7 mouse cellular contexts compared by ENCODE assay signal in genomic region chr9:44336513-44336912, GRCm38 (mm10). TPM values are rescaled to one million over a fixed set of nuclear protein-coding genes. Genes with fewer than 3 reads are reported as not detected.
DNase-seq lines count a peak whose midpoint lies in the region; ATAC-seq and TF ChIP-seq lines count a peak whose summit lies in the region.
"Not testable (repeated sequence)": the region's sequence is repeated elsewhere in the genome, so short reads cannot be mapped to it uniquely, and the experiment has no call there.

No protein-coding gene starts in this region.

- WGBS in forebrain, embryonic 12.5 days: 25% methylated on average over 4 of the region's 4 CpGs
- WGBS in heart, postnatal 0 days: 31% methylated on average over 4 of the region's 4 CpGs
- WGBS in kidney, embryonic 14.5 days: 25% methylated on average over 4 of the region's 4 CpGs
- 39% methylated on average over 4 of the region's 4 CpGs for WGBS in liver, embryonic 11.5 days
- 46% methylated on average over 4 of the region's 4 CpGs for WGBS in midbrain, embryonic 10.5 days
- WGBS in neural tube, embryonic 15.5 days: 34% methylated on average over 4 of the region's 4 CpGs

- peak overlapping the region; percentile 100 for H3K9ac ChIP-seq in forebrain, embryonic 12.5 days
- H3K9ac ChIP-seq in heart, postnatal 0 days (replicated peaks; ENCODE audit: low read depth, low read length): peak overlapping the region; percentile 46
- H3K9ac ChIP-seq in kidney, embryonic 14.5 days (ENCODE audit: low read depth, low read length): peak overlapping the region; percentile 90
- peak overlapping the region; percentile 51 for H3K9ac ChIP-seq in liver, embryonic 11.5 days (ENCODE audit: low read depth, low read length)
- H3K9ac ChIP-seq in neural tube, embryonic 15.5 days (replicated peaks): peak overlapping the region; percentile 32

- TF ChIP-seq CTCF in heart, postnatal 0 days (IDR thresholded peaks at IDR 0.05; ENCODE audit: low read depth): not testable (repeated sequence)

- not testable (repeated sequence) for ATAC-seq in forebrain, embryonic 12.5 days (ENCODE audit: low FRiP score); heart, postnatal 0 days (ENCODE audit: insufficient read depth, low read depth); kidney, embryonic 14.5 days (ENCODE audit: low FRiP score, low TSS enrichment); liver, embryonic 11.5 days (replicated peaks; ENCODE audit: low FRiP score); neural tube, embryonic 15.5 days (ENCODE audit: low FRiP score)

- peaks cover 23% of the 10 kb centered on the region for H3K4me1 ChIP-seq in forebrain, embryonic 12.5 days
- H3K4me1 ChIP-seq in heart, postnatal 0 days (ENCODE audit: control insufficient read depth, insufficient read depth): peaks cover 14% of the 10 kb centered on the region
- H3K4me1 ChIP-seq in kidney, embryonic 14.5 days (ENCODE audit: control insufficient read depth, insufficient read depth, low read length): peaks cover 14% of the 10 kb centered on the region
- peaks cover 11% of the 10 kb centered on the region; the same call in 1 of the 2 replicates for H3K4me1 ChIP-seq in liver, embryonic 11.5 days (replicated peaks; ENCODE audit: control insufficient read depth, insufficient read depth, low read length)
- H3K4me1 ChIP-seq in midbrain, embryonic 10.5 days: peaks cover 19% of the 10 kb centered on the region
- H3K4me1 ChIP-seq in neural tube, embryonic 15.5 days: peaks cover 24% of the 10 kb centered on the region

- not testable (repeated sequence) for H3K9me3 ChIP-seq in forebrain, embryonic 12.5 days; heart, postnatal 0 days (replicated peaks; ENCODE audit: control insufficient read depth, low read length); kidney, embryonic 14.5 days (ENCODE audit: control insufficient read depth, low read length); liver, embryonic 11.5 days (ENCODE audit: control insufficient read depth, low read length); neural tube, embryonic 15.5 days (replicated peaks)
- H3K9me3 ChIP-seq in midbrain, embryonic 10.5 days (replicated peaks): peaks cover 11% of the 10 kb centered on the region; the same call in 1 of the 2 replicates

- not testable (repeated sequence) for TF ChIP-seq EP300 in heart, postnatal 0 days (IDR thresholded peaks at IDR 0.05; ENCODE audit: low read depth)

- H3K4me2 ChIP-seq in forebrain, embryonic 12.5 days: peak overlapping the region; percentile 69
- peak overlapping the region; percentile 98 for H3K4me2 ChIP-seq in heart, postnatal 0 days (ENCODE audit: low read depth, low read length)
- H3K4me2 ChIP-seq in kidney, embryonic 14.5 days (replicated peaks; ENCODE audit: low read depth, low read length): peak overlapping the region; percentile 38
- H3K4me2 ChIP-seq in liver, embryonic 11.5 days: peak overlapping the region; percentile 91
- peak overlapping the region; percentile 87 for H3K4me2 ChIP-seq in neural tube, embryonic 15.5 days

- H3K36me3 ChIP-seq in forebrain, embryonic 12.5 days (replicated peaks): peaks cover 63% of the 10 kb centered on the region
- H3K36me3 ChIP-seq in heart, postnatal 0 days (replicated peaks; ENCODE audit: control insufficient read depth, insufficient read depth, low read length): peaks cover 55% of the 10 kb centered on the region
- peaks cover 60% of the 10 kb centered on the region for H3K36me3 ChIP-seq in kidney, embryonic 14.5 days (ENCODE audit: control insufficient read depth, insufficient read depth, low read length)
- peaks cover 51% of the 10 kb centered on the region for H3K36me3 ChIP-seq in liver, embryonic 11.5 days (ENCODE audit: control insufficient read depth, insufficient read depth, low read length)
- H3K36me3 ChIP-seq in midbrain, embryonic 10.5 days: peaks cover 78% of the 10 kb centered on the region
- peaks cover 30% of the 10 kb centered on the region for H3K36me3 ChIP-seq in neural tube, embryonic 15.5 days

- not testable (repeated sequence) for H3K27me3 ChIP-seq in forebrain, embryonic 12.5 days; heart, postnatal 0 days (ENCODE audit: control insufficient read depth, insufficient read depth, low read length); kidney, embryonic 14.5 days (ENCODE audit: control insufficient read depth, insufficient read depth, low read length); liver, embryonic 11.5 days (replicated peaks; ENCODE audit: control insufficient read depth, insufficient read depth, low read length); midbrain, embryonic 10.5 days (ENCODE audit: low read depth, poor library complexity, severe bottlenecking); neural tube, embryonic 15.5 days (replicated peaks)

- DNase-seq in embryo, embryonic 10.5 days (ENCODE audit: low spot score): peak; percentile 12
- not testable (repeated sequence) for DNase-seq in heart, postnatal 0 days (ENCODE audit: low spot score); liver, embryonic 11.5 days (ENCODE audit: low spot score); midbrain, embryonic 10.5 days (ENCODE audit: low spot score)

- H3K4me3 ChIP-seq in forebrain, embryonic 12.5 days (replicated peaks): peak overlapping the region; percentile 83
- peak overlapping the region; percentile 92 for H3K4me3 ChIP-seq in heart, postnatal 0 days (ENCODE audit: low read depth, low read length)
- peak overlapping the region; percentile 66 for H3K4me3 ChIP-seq in kidney, embryonic 14.5 days (ENCODE audit: low read length)
- H3K4me3 ChIP-seq in liver, embryonic 11.5 days (ENCODE audit: low read depth, low read length): peak overlapping the region; percentile 96
- peak overlapping the region; percentile 94 for H3K4me3 ChIP-seq in midbrain, embryonic 10.5 days
- peak overlapping the region; percentile 83 for H3K4me3 ChIP-seq in neural tube, embryonic 15.5 days (replicated peaks)

- H3K27ac ChIP-seq in forebrain, embryonic 12.5 days: peak overlapping the region; percentile 15; the same call in 1 of the 2 replicates
- H3K27ac ChIP-seq in heart, postnatal 0 days (ENCODE audit: low read depth); neural tube, embryonic 15.5 days (replicated peaks): not testable (repeated sequence)
- H3K27ac ChIP-seq in kidney, embryonic 14.5 days (ENCODE audit: low read depth, low read length): peak overlapping the region; percentile 24; the same call in 1 of the 2 replicates
- H3K27ac ChIP-seq in liver, embryonic 11.5 days (ENCODE audit: low read depth, low read length): peak overlapping the region; percentile 33; the same call in 1 of the 2 replicates
- 0 out of 2 replicates have a peak overlapping the region, but pooled peaks have one; percentile 96 for H3K27ac ChIP-seq in midbrain, embryonic 10.5 days (replicated peaks)

RNA-seq across cellular contexts. Expression of gene H2afx, which starts 2.0 kb away (rescaled TPM):
- 477 and 482 TPM in 2 replicates for polyA plus RNA-seq in forebrain, embryonic 12.5 days (2016; fragmentation: Nextera tagmentation; extraction: Ambion mirVana)
- total RNA-seq in heart, postnatal 0 days (2014; rRNA removed; ENCODE audit: low replicate concordance): 285 and 447 TPM in 2 replicates
- 69.3 and 71.2 TPM in 2 replicates for polyA plus RNA-seq in heart, postnatal 0 days (2015; fragmentation: Nextera tagmentation; extraction: Ambion mirVana)
- polyA plus RNA-seq in kidney, embryonic 14.5 days (2014; fragmentation: Nextera tagmentation; extraction: Ambion mirVana): 413 and 421 TPM in 2 replicates
- polyA plus RNA-seq in liver, embryonic 11.5 days (2014; fragmentation: Nextera tagmentation; extraction: Ambion mirVana): 250 TPM in 2 replicates
- polyA plus RNA-seq in midbrain, embryonic 10.5 days (2016; fragmentation: Nextera tagmentation; extraction: Ambion mirVana): 531 and 532 TPM in 2 replicates
- polyA plus RNA-seq in neural tube, embryonic 15.5 days (2015; fragmentation: Nextera tagmentation; extraction: Ambion mirVana): 108 and 149 TPM in 2 replicates

RNA-seq across cellular contexts. Expression of gene Hmbs, which starts 7.5 kb away (rescaled TPM):
- polyA plus RNA-seq in forebrain, embryonic 12.5 days (2016; fragmentation: Nextera tagmentation; extraction: Ambion mirVana): 107 and 115 TPM in 2 replicates
- 61.5 and 96.3 TPM in 2 replicates for total RNA-seq in heart, postnatal 0 days (2014; rRNA removed; ENCODE audit: low replicate concordance)
- polyA plus RNA-seq in heart, postnatal 0 days (2015; fragmentation: Nextera tagmentation; extraction: Ambion mirVana): 81.3 and 84.0 TPM in 2 replicates
- polyA plus RNA-seq in kidney, embryonic 14.5 days (2014; fragmentation: Nextera tagmentation; extraction: Ambion mirVana): 123 and 136 TPM in 2 replicates
- 879 and 949 TPM in 2 replicates for polyA plus RNA-seq in liver, embryonic 11.5 days (2014; fragmentation: Nextera tagmentation; extraction: Ambion mirVana)
- 168 and 189 TPM in 2 replicates for polyA plus RNA-seq in midbrain, embryonic 10.5 days (2016; fragmentation: Nextera tagmentation; extraction: Ambion mirVana)
- 58.3 and 62.5 TPM in 2 replicates for polyA plus RNA-seq in neural tube, embryonic 15.5 days (2015; fragmentation: Nextera tagmentation; extraction: Ambion mirVana)

RNA-seq across cellular contexts. Expression of gene Dpagt1, which starts 10.7 kb away (rescaled TPM):
- 38.9 and 39.3 TPM in 2 replicates for polyA plus RNA-seq in forebrain, embryonic 12.5 days (2016; fragmentation: Nextera tagmentation; extraction: Ambion mirVana)
- 27.6 and 33.3 TPM in 2 replicates for total RNA-seq in heart, postnatal 0 days (2014; rRNA removed; ENCODE audit: low replicate concordance)
- polyA plus RNA-seq in heart, postnatal 0 days (2015; fragmentation: Nextera tagmentation; extraction: Ambion mirVana): 24.5 and 25.2 TPM in 2 replicates
- 49.6 and 51.9 TPM in 2 replicates for polyA plus RNA-seq in kidney, embryonic 14.5 days (2014; fragmentation: Nextera tagmentation; extraction: Ambion mirVana)
- polyA plus RNA-seq in liver, embryonic 11.5 days (2014; fragmentation: Nextera tagmentation; extraction: Ambion mirVana): 39.5 and 41.9 TPM in 2 replicates
- polyA plus RNA-seq in midbrain, embryonic 10.5 days (2016; fragmentation: Nextera tagmentation; extraction: Ambion mirVana): 45.6 and 47.5 TPM in 2 replicates
- 30.5 and 34.0 TPM in 2 replicates for polyA plus RNA-seq in neural tube, embryonic 15.5 days (2015; fragmentation: Nextera tagmentation; extraction: Ambion mirVana)

RNA-seq across cellular contexts. Expression of gene C2cd2l, which starts 16.4 kb away (rescaled TPM):
- polyA plus RNA-seq in forebrain, embryonic 12.5 days (2016; fragmentation: Nextera tagmentation; extraction: Ambion mirVana): 16.5 and 16.9 TPM in 2 replicates
- 14.5 and 16.8 TPM in 2 replicates for total RNA-seq in heart, postnatal 0 days (2014; rRNA removed; ENCODE audit: low replicate concordance)
- polyA plus RNA-seq in heart, postnatal 0 days (2015; fragmentation: Nextera tagmentation; extraction: Ambion mirVana): 4.7 and 5.0 TPM in 2 replicates
- 6.7 and 7.6 TPM in 2 replicates for polyA plus RNA-seq in kidney, embryonic 14.5 days (2014; fragmentation: Nextera tagmentation; extraction: Ambion mirVana)
- 8.9 and 9.3 TPM in 2 replicates for polyA plus RNA-seq in liver, embryonic 11.5 days (2014; fragmentation: Nextera tagmentation; extraction: Ambion mirVana)
- polyA plus RNA-seq in midbrain, embryonic 10.5 days (2016; fragmentation: Nextera tagmentation; extraction: Ambion mirVana): 8.6 and 10.8 TPM in 2 replicates
- polyA plus RNA-seq in neural tube, embryonic 15.5 days (2015; fragmentation: Nextera tagmentation; extraction: Ambion mirVana): 21.7 and 24.3 TPM in 2 replicates

RNA-seq across cellular contexts. Expression of gene Vps11, which starts 25.0 kb away (rescaled TPM):
- 31.5 and 34.8 TPM in 2 replicates for polyA plus RNA-seq in forebrain, embryonic 12.5 days (2016; fragmentation: Nextera tagmentation; extraction: Ambion mirVana)
- 25.0 and 27.8 TPM in 2 replicates for total RNA-seq in heart, postnatal 0 days (2014; rRNA removed; ENCODE audit: low replicate concordance)
- 17.7 TPM in 2 replicates for polyA plus RNA-seq in heart, postnatal 0 days (2015; fragmentation: Nextera tagmentation; extraction: Ambion mirVana)
- polyA plus RNA-seq in kidney, embryonic 14.5 days (2014; fragmentation: Nextera tagmentation; extraction: Ambion mirVana): 18.0 and 28.1 TPM in 2 replicates
- polyA plus RNA-seq in liver, embryonic 11.5 days (2014; fragmentation: Nextera tagmentation; extraction: Ambion mirVana): 25.2 and 26.1 TPM in 2 replicates
- 33.6 and 35.9 TPM in 2 replicates for polyA plus RNA-seq in midbrain, embryonic 10.5 days (2016; fragmentation: Nextera tagmentation; extraction: Ambion mirVana)
- 37.4 and 40.8 TPM in 2 replicates for polyA plus RNA-seq in neural tube, embryonic 15.5 days (2015; fragmentation: Nextera tagmentation; extraction: Ambion mirVana)

Comparison
In these comparisons a context has a peak if more than half of its experiments do, and no peak if none do; other contexts are left out.
1. H3K4me2 ChIP-seq: peak in every context shown above with its lines; median percentile 98 in heart, postnatal 0 days; 91 in liver, embryonic 11.5 days; 87 in neural tube, embryonic 15.5 days; 69 in forebrain, embryonic 12.5 days; 38 in kidney, embryonic 14.5 days.
2. H3K9ac ChIP-seq: peak in every context shown above with its lines; median percentile 100 in forebrain, embryonic 12.5 days; 90 in kidney, embryonic 14.5 days; 51 in liver, embryonic 11.5 days; 46 in heart, postnatal 0 days; 32 in neural tube, embryonic 15.5 days.